Mouse (Mus musculus) CH12.LX (cell line): ENCODE results near the gene Fpr3.

Experiments used
- CTCF ChIP-seq, 2 experiments: IDR thresholded peaks in 1 of 2; conservative IDR thresholded peaks in 1 of 2; 2 replicates each; pipeline ENCODE4 v1.5.1; 2011 to 2012; ENCODE audit warnings: low read depth in 2 of 2, low read length in 2 of 2, improper control_type of control experiment in 1 of 2, inconsistent platforms in 1 of 2, mild to moderate bottlenecking in 1 of 2, moderate library complexity in 1 of 2
- E2F4 ChIP-seq: IDR thresholded peaks from 2 replicates; pipeline ENCODE4 v1.6.1; 2011; ENCODE audit warnings: low read depth, low read length, improper control_type of control experiment; ENCODE audit not compliant: insufficient replicate concordance
- KAT2A ChIP-seq: IDR thresholded peaks from 2 replicates; pipeline ENCODE4 v1.6.1; 2012; ENCODE audit warnings: low read length, improper control_type of control experiment, inconsistent platforms; ENCODE audit not compliant: insufficient replicate concordance
- NELFE ChIP-seq: IDR thresholded peaks from 2 replicates; pipeline ENCODE4 v1.6.1; 2011; ENCODE audit warnings: low read depth, low read length, improper control_type of control experiment
- POLR2AphosphoS2 ChIP-seq: IDR thresholded peaks from 2 replicates; pipeline ENCODE4 v1.6.1; 2011; ENCODE audit warnings: low read depth, low read length, improper control_type of control experiment
- ZMIZ1 ChIP-seq: IDR thresholded peaks from 2 replicates; pipeline ENCODE4 v1.6.1; 2012; ENCODE audit warnings: low read depth, mild to moderate bottlenecking, inconsistent platforms, low read length, improper control_type of control experiment

DNA sequence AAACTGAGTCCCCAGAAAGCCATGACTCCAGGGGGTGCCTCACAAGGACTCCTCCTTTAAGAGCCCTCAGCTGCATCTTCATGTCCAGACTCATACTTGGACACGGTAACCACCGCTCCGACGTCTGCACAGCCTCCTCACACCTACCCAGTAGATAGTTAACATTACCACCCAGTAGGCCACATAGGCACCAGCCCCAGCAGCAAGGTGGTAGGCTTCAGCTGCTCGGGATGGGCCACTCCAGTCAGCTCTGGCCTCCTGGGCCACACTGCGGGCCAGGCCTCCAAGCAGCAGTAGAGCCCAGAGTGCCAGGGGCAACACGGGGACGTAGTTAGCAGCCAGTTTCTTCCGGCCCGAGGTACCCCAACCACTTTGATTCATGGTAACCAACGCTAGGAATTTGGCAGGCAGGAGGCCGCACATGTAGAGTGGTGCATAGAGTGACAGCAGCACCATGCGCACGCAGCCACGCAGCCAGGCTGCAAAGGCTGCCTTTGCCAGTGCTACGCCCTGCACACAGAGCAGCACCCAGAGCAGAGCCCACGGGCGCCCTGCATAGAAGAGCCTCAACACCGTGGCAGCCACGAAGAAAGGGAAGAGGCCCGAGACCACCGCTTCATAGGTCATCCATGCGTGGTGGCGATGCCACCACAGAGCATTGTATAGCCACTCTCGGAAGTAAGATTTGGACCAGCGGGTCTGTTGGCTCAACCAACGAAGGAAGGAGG, 44.0 kb upstream of the Fpr3 start:
- TF ChIP-seq CTCF (conservative IDR thresholded peaks at IDR 0.05 in 1 of 2, IDR thresholded peaks at IDR 0.05 in 1 of 2; ENCODE audit: low read depth in 2 of 2, low read length in 2 of 2): no peak
- no peak for TF ChIP-seq KAT2A
- TF ChIP-seq POLR2AphosphoS2: no peak
- TF ChIP-seq NELFE: no peak
- no peak for TF ChIP-seq E2F4
- TF ChIP-seq ZMIZ1: no peak
